Mouse (Mus musculus) retina, postnatal 1 day (tissue): ENCODE data around the gene Vcam1.

ENCODE experiments used
- DNase-seq: peaks from one replicate; pipeline ENCODE4 v3.0.0-alpha.2; 2012

Gene Vcam1

GRCm38 (mm10) chr3:116129259-116129738 is at the start of gene Vcam1:
Vcam1 (minus strand) TSS chr3:116129688.
- peak; percentile 61 for DNase-seq

- no peak for DNase-seq
Measured at GRCm38 (mm10) chr3:116175106-116175505, 45.6 kb upstream of the Vcam1 start.

DNA sequence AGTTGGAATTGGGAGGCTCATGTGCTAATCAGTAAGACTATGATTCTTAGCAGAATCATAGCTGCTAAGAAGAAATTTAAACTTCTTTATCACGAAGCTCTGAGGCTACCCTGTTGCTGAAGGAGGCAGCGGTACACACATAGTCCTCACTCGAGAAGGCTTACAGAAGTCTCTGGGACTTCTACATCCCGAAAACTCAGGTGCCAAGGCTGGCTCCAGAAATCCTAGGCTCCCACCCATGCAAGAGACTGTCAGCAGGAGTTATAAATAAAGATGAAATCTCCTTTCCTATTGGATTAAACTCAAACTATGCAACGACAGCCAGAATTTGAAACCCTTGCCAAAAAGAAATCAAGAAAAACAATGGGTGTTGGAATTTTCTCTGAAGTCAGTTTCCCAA is 42.0 kb upstream of the Vcam1 start:
- DNase-seq, result no peak

- DNase-seq, result no peak
Measured at GRCm38 (mm10) chr3:116168056-116168455, 38.6 kb upstream of the Vcam1 start.

- DNase-seq, result no peak
Measured at GRCm38 (mm10) chr3:116166296-116166695, 36.8 kb upstream of the Vcam1 start.

DNA sequence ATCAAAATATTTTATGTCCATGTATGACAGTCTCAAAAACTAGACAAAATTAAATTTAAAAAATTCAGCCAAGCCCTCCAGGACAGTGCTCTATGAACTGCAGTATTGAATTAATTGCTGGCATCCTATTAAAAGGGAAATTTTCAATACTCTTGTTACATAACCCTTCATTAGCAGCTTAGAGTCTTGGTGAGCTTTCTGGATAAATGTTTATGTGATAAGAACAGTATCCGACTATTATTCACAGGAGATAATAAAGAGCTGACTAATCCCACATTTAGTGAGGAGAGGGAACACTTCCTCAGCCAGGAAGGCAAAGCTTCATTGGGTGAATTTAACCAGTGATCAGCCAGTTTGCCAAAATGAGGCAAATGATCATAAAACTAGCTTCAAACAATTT is 35.5 kb upstream of the Vcam1 start:
- no peak for DNase-seq

- DNase-seq, result no peak
Measured at GRCm38 (mm10) chr3:116163517-116163916, 34.0 kb upstream of the Vcam1 start.

- DNase-seq, result no peak
Measured at GRCm38 (mm10) chr3:116162097-116162666, 32.7 kb upstream of the Vcam1 start.

DNA sequence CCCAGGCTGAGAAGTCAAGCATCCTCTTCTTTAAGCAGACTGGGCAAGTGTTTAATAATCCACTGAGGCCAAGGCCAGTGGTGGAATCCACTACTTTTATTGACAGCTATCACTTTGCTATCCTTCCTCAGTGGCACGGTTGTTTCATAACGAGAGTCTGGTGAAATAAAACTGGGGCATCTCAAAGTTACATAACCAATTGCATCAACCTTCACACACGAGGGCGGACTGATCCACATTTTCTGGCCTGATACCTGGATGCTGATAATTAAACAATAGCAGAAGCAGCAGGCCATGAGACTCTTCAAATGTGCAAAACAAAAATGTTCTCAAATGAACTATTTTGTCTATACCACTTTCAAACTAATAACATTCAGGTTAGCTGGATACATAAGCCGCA is 29.9 kb upstream of the Vcam1 start:
- no peak for DNase-seq

GRCm38 (mm10) chr3:116157447-116157990 is 28.0 kb upstream of the Vcam1 start:
- DNase-seq, result peak; percentile 9

- DNase-seq, result no peak
Measured at GRCm38 (mm10) chr3:116150056-116150632, 20.7 kb upstream of the Vcam1 start.

- DNase-seq, result no peak
Measured at GRCm38 (mm10) chr3:116149096-116149495, 19.6 kb upstream of the Vcam1 start.

DNA sequence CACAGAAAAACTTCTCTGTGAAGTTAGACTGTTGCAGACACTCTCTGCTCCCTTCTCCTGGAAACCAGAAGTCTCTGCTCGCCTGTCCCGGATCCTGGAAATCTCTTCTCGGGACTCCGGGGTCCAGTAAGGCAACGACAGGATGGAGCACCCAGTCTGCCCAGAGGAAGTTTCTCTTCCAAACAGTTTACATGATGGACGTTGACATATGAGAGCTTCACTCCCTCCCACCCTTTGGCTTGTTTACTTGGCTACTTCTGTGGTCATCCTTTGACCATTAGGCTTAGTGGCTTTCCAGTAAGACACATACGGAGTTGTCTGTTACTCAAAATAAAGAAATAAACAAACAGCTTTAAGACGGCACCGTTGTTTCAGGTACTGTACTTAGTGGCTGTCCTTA is 19.2 kb upstream of the Vcam1 start:
- no peak for DNase-seq

- DNase-seq, result no peak
Measured at GRCm38 (mm10) chr3:116141226-116141625, 11.7 kb upstream of the Vcam1 start.

- DNase-seq, result no peak
Measured at GRCm38 (mm10) chr3:116139000-116139399, 9.5 kb upstream of the Vcam1 start.

- no peak for DNase-seq
Measured at GRCm38 (mm10) chr3:116138081-116138480, 8.6 kb upstream of the Vcam1 start.

GRCm38 (mm10) chr3:116133363-116133762 is 3.9 kb upstream of the Vcam1 start:
- DNase-seq, result no peak

DNA sequence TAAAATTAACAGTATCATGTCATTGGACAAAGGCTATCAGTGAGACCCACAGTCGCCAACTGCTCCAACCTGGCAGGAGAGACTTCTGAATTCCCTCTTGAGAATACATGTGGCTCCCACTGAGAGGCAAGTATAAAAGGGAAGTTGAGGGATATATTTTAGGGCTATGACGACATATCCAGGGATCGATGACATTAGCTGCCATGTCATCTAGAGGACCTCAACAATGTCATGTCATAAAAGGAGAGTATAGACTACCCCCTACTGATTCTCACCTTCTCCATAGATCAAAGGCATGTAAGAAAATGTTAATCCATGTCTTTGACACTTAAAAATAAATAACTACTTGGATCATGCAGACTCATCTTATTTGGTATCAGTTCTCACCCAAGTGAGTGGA is 1.2 kb upstream of the Vcam1 start:
- no peak for DNase-seq

DNA sequence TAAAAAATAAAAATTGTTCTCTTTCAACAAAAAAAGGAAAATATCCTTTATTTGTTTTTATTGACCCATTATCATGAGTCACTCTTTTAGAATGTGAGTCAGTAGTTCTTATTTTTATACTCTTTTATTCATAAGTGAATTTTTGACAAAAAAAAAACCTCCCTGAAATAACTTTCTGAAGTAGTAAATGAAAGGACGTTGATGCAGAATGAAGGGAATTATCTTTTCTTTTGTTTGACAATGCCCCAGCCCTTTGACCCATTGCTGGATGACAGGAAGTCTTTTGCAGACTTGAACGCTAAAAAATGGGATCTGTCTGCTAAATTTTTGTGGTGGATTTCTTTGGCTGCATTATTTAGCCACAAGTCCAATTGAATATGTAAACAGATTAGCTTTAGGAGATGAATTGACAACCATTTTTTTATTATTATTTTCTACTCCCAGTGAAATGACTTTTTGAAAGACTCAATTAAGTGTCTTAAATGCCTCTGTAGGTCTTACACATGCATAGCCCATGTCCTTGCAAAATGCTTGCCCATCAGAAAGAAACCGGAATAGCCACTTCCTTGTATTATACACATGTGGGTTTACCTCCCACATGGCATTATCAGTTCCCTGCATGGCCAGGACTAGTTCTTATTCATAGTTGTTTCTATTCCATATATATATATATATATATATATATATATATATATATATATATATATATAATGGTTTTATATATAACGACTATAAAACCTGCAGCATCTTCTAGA is 530 bp upstream of the Vcam1 start:
- DNase-seq, result no peak

- no peak for DNase-seq
Measured at GRCm38 (mm10) chr3:116128311-116129204, 930 bp downstream of the Vcam1 start.

- no peak for DNase-seq
Measured at GRCm38 (mm10) chr3:116127836-116128235, 1.7 kb downstream of the Vcam1 start.

GRCm38 (mm10) chr3:116127281-116127680 is 2.2 kb downstream of the Vcam1 start:
- DNase-seq, result no peak
